Mouse (Mus musculus) granulocyte monocyte progenitor cell, adult 5-6 weeks (primary cell): ENCODE data around the gene Dmtf1. TPM values are rescaled to one million over a fixed set of nuclear protein-coding genes. Genes with fewer than 3 reads are reported as not detected.

Experiments
- total RNA-seq, 2 experiments: library from RNA; stranded (forward) in 1 of 2; stranded (reverse) in 1 of 2; fragments of 200-712, 200-1000 nt in 1 of 2; fragments of >200 nt in 1 of 2; fragmentation: Nextera tagmentation in 1 of 2; gene quantifications; 2 replicates each; pipeline ENCODE4 v1.2.3; 2014 to 2017

Dmtf1 gene
- total RNA-seq, 2 experiments from 2014 or later, result 45.6 to 61.3 TPM

Other genes with a start within 250 kb of the Dmtf1 start
- gene Crot, start 164.5 kb downstream of the Dmtf1 start, total RNA-seq (2014; fragmentation: Nextera tagmentation), result 20.0 and 25.7 TPM in 2 replicates
- 45.0 and 51.7 TPM in 2 replicates for gene Crot, start 164.5 kb downstream of the Dmtf1 start, total RNA-seq (2017)
- gene Tmem243, start 61.1 kb downstream of the Dmtf1 start, total RNA-seq (2014; fragmentation: Nextera tagmentation), result 11.2 and 17.3 TPM in 2 replicates
- gene Tmem243, start 61.1 kb downstream of the Dmtf1 start, total RNA-seq (2017), result 19.2 and 26.2 TPM in 2 replicates
- 1.2 TPM in 1 of 2 replicates, not detected in the other for gene 9330182L06Rik, start 104.3 kb upstream of the Dmtf1 start, total RNA-seq (2014; fragmentation: Nextera tagmentation)
- gene 9330182L06Rik, start 104.3 kb upstream of the Dmtf1 start, total RNA-seq (2017), result 1.5 and 3.1 TPM in 2 replicates